In the genomic region with DNA sequence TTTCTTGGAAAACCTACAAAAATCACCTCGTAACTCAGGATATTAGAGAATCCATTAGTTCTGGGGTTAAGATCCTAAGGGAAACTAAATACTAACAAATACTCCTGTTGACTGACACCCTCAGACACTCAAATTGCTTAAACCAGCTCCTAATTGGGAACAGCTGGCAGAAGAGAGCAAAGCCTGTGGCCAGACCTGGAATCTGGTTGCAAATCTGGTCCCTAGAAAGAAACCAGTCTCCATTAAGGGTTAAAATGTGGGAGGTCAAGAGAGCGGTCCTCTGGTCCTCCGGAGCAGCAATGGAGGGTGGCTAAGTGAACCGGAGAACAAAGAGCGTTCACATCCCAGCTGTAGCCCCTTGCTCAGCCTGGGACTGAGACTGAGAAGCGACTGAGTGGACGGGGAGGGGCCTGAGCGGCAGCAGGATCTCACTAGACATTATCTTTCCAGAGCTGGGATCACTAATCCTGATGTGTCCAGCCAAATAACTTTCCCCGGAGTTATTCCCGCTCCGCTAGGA, we compare ENCODE assay signal across 7 mouse cellular contexts. TPM values are rescaled to one million over a fixed set of nuclear protein-coding genes. Genes with fewer than 3 reads are reported as not detected.
DNase-seq lines count a peak whose midpoint lies in the region; ATAC-seq and TF ChIP-seq lines count a peak whose summit lies in the region.

No protein-coding gene starts in this region.

- no peak for TF ChIP-seq CTCF in lung, postnatal 0 days (IDR thresholded peaks at IDR 0.05)

- peak overlapping the region; percentile 1; the same call in 1 of the 2 replicates for H3K4me2 ChIP-seq in lung, postnatal 0 days (replicated peaks; ENCODE audit: low read depth, low read length)
- H3K4me2 ChIP-seq in forebrain, embryonic 13.5 days: peak overlapping the region; percentile 8; the same call in 1 of the 2 replicates
- peak overlapping the region; percentile 37 for H3K4me2 ChIP-seq in limb, embryonic 14.5 days (replicated peaks; ENCODE audit: low read depth, low read length, severe bottlenecking)

- intact Hi-C loops in left cerebral cortex, postnatal 4 days (cut with DNase I): loop anchor here (5.0 to 10.0 kb wide), 2 partner anchors 133 to 179 kb away; no protein-coding TSS in a partner anchor

- H3K27ac ChIP-seq in lung, postnatal 0 days (ENCODE audit: low read length): no peak overlapping the region
- no peak overlapping the region for H3K27ac ChIP-seq in forebrain, embryonic 13.5 days
- peak overlapping the region; percentile 82 for H3K27ac ChIP-seq in limb, embryonic 14.5 days (replicated peaks; ENCODE audit: low read depth, low read length)

- H3K27me3 ChIP-seq in lung, postnatal 0 days (replicated peaks; ENCODE audit: insufficient read depth, low read length): no peaks in the 10 kb centered on the region
- no peaks in the 10 kb centered on the region for H3K27me3 ChIP-seq in forebrain, embryonic 13.5 days
- no peaks in the 10 kb centered on the region for H3K27me3 ChIP-seq in limb, embryonic 14.5 days (ENCODE audit: control insufficient read depth, insufficient read depth, low read length)

- no peak overlapping the region for H3K9ac ChIP-seq in lung, postnatal 0 days (replicated peaks; ENCODE audit: low read depth)
- peak overlapping the region; percentile 43 for H3K9ac ChIP-seq in forebrain, embryonic 13.5 days
- 0 out of 2 replicates have a peak overlapping the region, but pooled peaks have one; percentile 25 for H3K9ac ChIP-seq in limb, embryonic 14.5 days (ENCODE audit: low read depth, low read length, severe bottlenecking)

- no peaks in the 10 kb centered on the region for H3K4me1 ChIP-seq in lung, postnatal 0 days (ENCODE audit: insufficient read depth, low read depth, low read length)
- peaks cover 22% of the 10 kb centered on the region for H3K4me1 ChIP-seq in forebrain, embryonic 13.5 days
- peaks cover 37% of the 10 kb centered on the region for H3K4me1 ChIP-seq in limb, embryonic 14.5 days (ENCODE audit: control insufficient read depth, insufficient read depth, low read length)

- no peak for TF ChIP-seq EP300 in lung, postnatal 0 days (IDR thresholded peaks at IDR 0.05)

- no peaks in the 10 kb centered on the region for H3K36me3 ChIP-seq in lung, postnatal 0 days (ENCODE audit: insufficient read depth, low read length)
- H3K36me3 ChIP-seq in forebrain, embryonic 13.5 days (ENCODE audit: poor library complexity, severe bottlenecking): no peaks in the 10 kb centered on the region
- H3K36me3 ChIP-seq in limb, embryonic 14.5 days (ENCODE audit: control insufficient read depth, insufficient read depth, low read length): no peaks in the 10 kb centered on the region

- TF ChIP-seq POLR2A in limb, embryonic 14.5 days (IDR thresholded peaks at IDR 0.05; ENCODE audit: borderline replicate concordance, extremely low read depth, insufficient read depth, insufficient read length): no peak

- no peak; the same call in 1 of the 2 replicates for ATAC-seq in lung, postnatal 0 days
- ATAC-seq in forebrain, embryonic 13.5 days: peak; percentile 55
- ATAC-seq in limb, embryonic 14.5 days (ENCODE audit: low FRiP score, low read depth): peak; percentile 63; the same call in 1 of the 2 replicates

- H3K9me3 ChIP-seq in lung, postnatal 0 days (ENCODE audit: low read length): no peaks in the 10 kb centered on the region
- H3K9me3 ChIP-seq in forebrain, embryonic 13.5 days (replicated peaks): no peaks in the 10 kb centered on the region; the same call in 1 of the 2 replicates
- H3K9me3 ChIP-seq in limb, embryonic 14.5 days (ENCODE audit: control insufficient read depth, low read length): no peaks in the 10 kb centered on the region

- no peak for DNase-seq in lung, postnatal 0 days (ENCODE audit: low spot score)
- no peak for DNase-seq in lung, adult 18-20 months
- peak; percentile 67 for DNase-seq in limb, embryonic 14.5 days (ENCODE audit: low spot score)
- no peak for DNase-seq in left cerebral cortex, postnatal 4 days
- DNase-seq in frontal cortex, postnatal 10 days (ENCODE audit: low spot score in 2 of 2): no peak
- no peak for DNase-seq in right cerebral cortex, postnatal 10 days (ENCODE audit: low spot score in 2 of 2)

- WGBS in lung, postnatal 0 days: 45% methylated on average over 11 of the region's 11 CpGs
- 16% methylated on average over 11 of the region's 11 CpGs for WGBS in forebrain, embryonic 13.5 days
- 7% methylated on average over 11 of the region's 11 CpGs for WGBS in limb, embryonic 14.5 days

- H3K4me3 ChIP-seq in lung, postnatal 0 days (ENCODE audit: low read depth, low read length): no peak overlapping the region
- H3K4me3 ChIP-seq in forebrain, embryonic 13.5 days: no peak overlapping the region
- peak overlapping the region; percentile 8; the same call in 1 of the 2 replicates for H3K4me3 ChIP-seq in limb, embryonic 14.5 days (replicated peaks; ENCODE audit: low read length)

RNA-seq across cellular contexts. Expression of gene Ptgfrn, which starts 51.4 kb away (rescaled TPM):
- 10.2 and 10.5 TPM in 2 replicates for polyA plus RNA-seq in lung, postnatal 0 days (2015; fragmentation: Nextera tagmentation; extraction: Ambion mirVana)
- polyA plus RNA-seq in forebrain, embryonic 13.5 days (2015; fragmentation: Nextera tagmentation; extraction: Ambion mirVana): 4.0 and 4.5 TPM in 2 replicates
- polyA plus RNA-seq in limb, embryonic 14.5 days (2012; rRNA removed): 44.5 and 46.1 TPM in 2 replicates
- polyA plus RNA-seq in limb, embryonic 14.5 days (2014; fragmentation: Nextera tagmentation; extraction: Ambion mirVana): 10.7 and 11.5 TPM in 2 replicates
- total RNA-seq in left cerebral cortex, postnatal 4 days (2021): 10 to 100 TPM; 60.5 to 62.5 TPM
